Mouse (Mus musculus) megakaryocyte, embryonic 14.5 days (primary cell): ENCODE results near the gene Sost. TPM values are rescaled to one million over a fixed set of nuclear protein-coding genes. Genes with fewer than 3 reads are reported as not detected.
A peak's percentile ranks its signal among the peaks of the same experiment; 100 is the strongest.

Experiments
- H3K27me3 ChIP-seq: replicated peaks from 2 replicates; pipeline ENCODE3; 2012; ENCODE audit warnings: inconsistent platforms
- H3K36me3 ChIP-seq: replicated peaks from 2 replicates; pipeline ENCODE3; 2012; ENCODE audit warnings: low read length, inconsistent platforms, mixed read lengths
- H3K4me1 ChIP-seq: 2 replicates; pipeline ENCODE4 v1.6.1; 2012; ENCODE audit warnings: inconsistent platforms
- H3K4me3 ChIP-seq: replicated peaks from 2 replicates; pipeline ENCODE3; 2012; ENCODE audit warnings: moderate library complexity, mild to moderate bottlenecking, inconsistent platforms
- H3K9me3 ChIP-seq: 2 replicates; pipeline ENCODE4 v1.6.1; 2012; ENCODE audit warnings: inconsistent platforms
- FLI1 ChIP-seq: IDR thresholded peaks from 2 replicates; pipeline ENCODE4 v1.6.1; 2012; ENCODE audit warnings: low read length, inconsistent platforms, mixed read lengths
- GATA1 ChIP-seq: IDR thresholded peaks from 3 replicates; pipeline ENCODE4 v1.6.1; 2012; ENCODE audit warnings: mixed read lengths, low read length, inconsistent platforms, borderline replicate concordance
- polyA plus RNA-seq: library from polyadenylated mRNA; stranded (reverse); fragments of >175 nt; gene quantifications from 2 replicates; pipeline ENCODE4 v1.2.3, GENCODE M21; 2012; ENCODE audit warnings: low replicate concordance; ENCODE audit not compliant: insufficient read depth

The Sost gene
- polyA plus RNA-seq, 1 experiment, result not detected

GRCm38 (mm10) chr11:101984054-101985025, 17.5 kb upstream of the Sost start, which contains the start of gene Cfap97d1:
TSS of gene Cfap97d1 (plus strand) at chr11:101984279.
- Histone ChIP-seq H3K4me3 (peak within 1 kb of the TSS; percentile 95), H3K4me1 (peaks cover 69% of the 10 kb centered on the region), H3K9me3 (no peaks in the 10 kb centered on the region), H3K36me3 (peaks cover 35% of the 10 kb centered on the region), H3K27me3 (peaks cover 25% of the 10 kb centered on the region)
- peak; percentile 43; the same call in 1 of the 3 replicates for TF ChIP-seq GATA1
- peak; percentile 36; the same call in 1 of the 2 replicates for TF ChIP-seq FLI1

GRCm38 (mm10) chr11:101983431-101983921, 16.7 kb upstream of the Sost start:
- TF ChIP-seq FLI1 (no peak), GATA1 (no peak)
- Histone ChIP-seq H3K4me3 (peak overlapping the region; percentile 95), H3K27me3 (peaks cover 19% of the 10 kb centered on the region), H3K9me3 (no peaks in the 10 kb centered on the region), H3K36me3 (peaks cover 43% of the 10 kb centered on the region), H3K4me1 (peaks cover 78% of the 10 kb centered on the region)

GRCm38 (mm10) chr11:101982981-101983411, 16.2 kb upstream of the Sost start:
- H3K27me3 ChIP-seq, result peaks cover 15% of the 10 kb centered on the region
- no peak for TF ChIP-seq GATA1
- no peak for TF ChIP-seq FLI1

DNA sequence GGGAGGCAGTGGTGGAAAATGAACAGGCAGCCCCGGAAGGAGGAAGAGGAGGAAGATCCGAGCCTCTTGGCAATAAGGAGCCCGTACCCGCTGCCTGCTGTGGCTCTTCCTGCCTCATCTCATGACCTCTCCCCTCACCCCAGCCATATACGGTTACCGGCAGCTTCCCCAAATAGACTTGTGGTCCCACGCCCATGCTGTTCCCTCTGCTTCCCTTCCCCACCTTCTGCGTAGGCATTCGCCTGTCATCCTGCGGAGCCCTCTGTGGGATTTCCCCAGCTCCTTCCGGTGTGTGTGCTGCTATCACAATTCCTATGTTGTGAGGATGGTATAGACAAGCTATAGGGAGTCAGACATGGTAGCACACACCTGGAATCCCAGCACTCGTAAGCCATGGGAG, 15.0 kb upstream of the Sost start:
- H3K36me3 ChIP-seq, result peaks cover 60% of the 10 kb centered on the region

More at GRCm38 (mm10) chr11:101982981-101983411, 16.2 kb upstream of the Sost start:
- Histone ChIP-seq H3K9me3 (no peaks in the 10 kb centered on the region), H3K4me1 (peaks cover 83% of the 10 kb centered on the region), H3K4me3 (peak overlapping the region; percentile 95), H3K36me3 (peaks cover 48% of the 10 kb centered on the region)

DNA sequence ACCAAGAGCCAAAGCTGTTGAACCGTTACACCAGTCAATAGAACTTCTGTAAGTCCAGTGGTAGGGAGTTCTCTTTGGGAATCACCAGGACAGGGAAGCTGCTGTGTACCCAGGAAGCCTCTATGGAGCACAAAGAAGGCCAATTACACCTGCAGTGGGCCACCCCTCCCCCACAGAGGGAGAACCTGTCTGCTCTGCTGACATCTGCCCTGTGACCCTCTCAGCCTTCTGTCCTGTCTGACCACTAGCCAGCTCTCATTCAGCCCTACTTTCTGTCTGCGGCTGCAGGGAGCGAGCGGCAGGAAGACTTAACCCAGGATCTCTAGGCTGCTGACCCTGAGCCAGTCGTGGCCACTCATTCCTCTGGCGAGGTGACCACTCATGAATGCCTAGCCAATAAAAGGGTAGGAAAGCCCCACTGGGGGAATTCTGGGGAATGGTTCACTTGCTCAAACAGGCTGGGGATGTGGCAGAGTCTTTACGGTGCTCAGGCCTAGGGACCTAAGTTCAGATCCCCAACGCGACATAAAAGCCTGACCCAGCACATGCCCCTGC, 13.9 kb upstream of the Sost start:
- Histone ChIP-seq H3K27me3 (no peaks in the 10 kb centered on the region), H3K9me3 (no peaks in the 10 kb centered on the region), H3K4me1 (peaks cover 93% of the 10 kb centered on the region), H3K36me3 (peaks cover 71% of the 10 kb centered on the region), H3K4me3 (peak overlapping the region; percentile 40)
- TF ChIP-seq FLI1 (no peak), GATA1 (no peak)

More for the DNA sequence above, 15.0 kb upstream of the Sost start:
- TF ChIP-seq GATA1 (no peak), FLI1 (no peak)
- Histone ChIP-seq H3K27me3 (peaks cover 5% of the 10 kb centered on the region), H3K9me3 (no peaks in the 10 kb centered on the region), H3K4me3 (peak overlapping the region; percentile 87), H3K4me1 (peaks cover 94% of the 10 kb centered on the region)

DNA sequence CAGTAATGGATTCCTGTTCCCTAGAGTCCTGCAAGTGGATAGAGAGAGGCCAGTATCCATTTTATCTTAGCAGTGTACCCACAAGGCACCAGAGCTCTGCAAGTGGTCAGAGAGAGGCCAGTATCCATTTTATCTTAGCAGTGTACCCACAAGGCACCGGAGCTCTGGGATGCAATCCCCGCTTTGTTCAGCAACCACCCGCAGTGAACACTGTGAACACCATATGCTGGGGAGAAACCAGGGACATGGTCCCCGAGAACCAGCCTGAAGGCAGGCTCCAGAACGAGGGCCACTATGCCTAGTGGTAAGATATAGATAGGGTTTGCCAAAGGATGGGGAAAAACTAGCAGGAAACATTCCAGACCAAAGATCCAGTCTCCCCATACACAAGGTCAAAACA, 12.3 kb upstream of the Sost start:
- TF ChIP-seq GATA1, result no peak
- no peak for TF ChIP-seq FLI1
- Histone ChIP-seq H3K27me3 (no peaks in the 10 kb centered on the region), H3K4me3 (no peak overlapping the region), H3K9me3 (no peaks in the 10 kb centered on the region), H3K4me1 (peaks cover 94% of the 10 kb centered on the region), H3K36me3 (peaks cover 87% of the 10 kb centered on the region)

- Histone ChIP-seq H3K4me1 (peaks cover 82% of the 10 kb centered on the region), H3K4me3 (no peak overlapping the region), H3K27me3 (no peaks in the 10 kb centered on the region), H3K36me3 (peaks cover 100% of the 10 kb centered on the region), H3K9me3 (no peaks in the 10 kb centered on the region)
- no peak for TF ChIP-seq GATA1
- no peak for TF ChIP-seq FLI1
Measured at GRCm38 (mm10) chr11:101976949-101977348, 10.1 kb upstream of the Sost start.

- no peaks in the 10 kb centered on the region for H3K27me3 ChIP-seq
- peaks cover 67% of the 10 kb centered on the region for H3K4me1 ChIP-seq
- H3K36me3 ChIP-seq, result peaks cover 95% of the 10 kb centered on the region
- H3K9me3 ChIP-seq, result no peaks in the 10 kb centered on the region
- H3K4me3 ChIP-seq, result no peak overlapping the region
- no peak for TF ChIP-seq FLI1
- TF ChIP-seq GATA1, result no peak
Measured at GRCm38 (mm10) chr11:101974923-101975322, 8.1 kb upstream of the Sost start.

DNA sequence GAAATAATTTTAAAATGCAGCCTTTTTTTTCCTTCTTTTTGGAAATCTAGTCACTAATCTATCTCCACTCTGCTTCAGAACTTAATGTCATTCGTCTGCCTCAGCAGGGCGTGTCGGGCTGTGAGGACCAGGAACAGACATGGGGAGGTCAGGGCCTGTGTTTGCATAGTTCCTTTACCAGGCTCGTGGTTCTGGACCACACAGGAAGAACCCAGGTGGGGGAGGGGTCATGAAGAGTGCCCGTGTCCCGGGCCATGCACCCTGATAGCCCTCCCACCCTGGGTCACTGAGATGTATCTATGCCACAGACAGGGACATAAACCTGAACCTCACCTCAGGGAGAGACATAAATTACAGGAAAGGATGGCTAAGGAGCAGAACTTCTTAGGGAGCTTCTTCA, 7.4 kb upstream of the Sost start:
- Histone ChIP-seq H3K4me1 (peaks cover 59% of the 10 kb centered on the region), H3K4me3 (no peak overlapping the region), H3K36me3 (peaks cover 88% of the 10 kb centered on the region), H3K27me3 (no peaks in the 10 kb centered on the region), H3K9me3 (no peaks in the 10 kb centered on the region)
- TF ChIP-seq FLI1 (no peak), GATA1 (no peak)
